Mouse (Mus musculus) intestine, embryonic 15.5 days (tissue): ENCODE data around the gene Pkd1l2. TPM values are rescaled to one million over a fixed set of nuclear protein-coding genes. Genes with fewer than 3 reads are reported as not detected.
A peak's percentile ranks its signal among the peaks of the same experiment; 100 is the strongest.

Experiments used
- ATAC-seq: fragments of 200-750 bp; cut with Nextera tagmentation; 2 replicates; pipeline ENCODE4 v1.8.0; 2017; ENCODE audit warnings: moderate TSS enrichment, moderate library complexity
- H3K27ac ChIP-seq: fragments of 300-500 bp; sonication (generic); 2 replicates; pipeline ENCODE4 v1.5.1; 2015; ENCODE audit warnings: mild to moderate bottlenecking, inconsistent platforms
- H3K27me3 ChIP-seq: fragments of 300-500 bp; sonication (generic); replicated peaks from 2 replicates; pipeline ENCODE4 v1.6.1; 2015; ENCODE audit warnings: inconsistent platforms
- H3K36me3 ChIP-seq: fragments of 300-500 bp; sonication (generic); 2 replicates; pipeline ENCODE4 v1.6.1; 2015; ENCODE audit warnings: inconsistent platforms
- H3K4me1 ChIP-seq: fragments of 300-500 bp; sonication (generic); replicated peaks from 2 replicates; pipeline ENCODE4 v1.6.1; 2015; ENCODE audit warnings: inconsistent platforms
- H3K4me2 ChIP-seq: fragments of 300-500 bp; sonication (generic); replicated peaks from 2 replicates; pipeline ENCODE4 v1.6.1; 2015; ENCODE audit warnings: mild to moderate bottlenecking, inconsistent platforms
- H3K4me3 ChIP-seq: fragments of 300-500 bp; sonication (generic); replicated peaks from 2 replicates; pipeline ENCODE4 v1.5.1; 2015; ENCODE audit warnings: inconsistent platforms
- H3K9ac ChIP-seq: fragments of 300-500 bp; sonication (generic); 2 replicates; pipeline ENCODE4 v1.6.1; 2015; ENCODE audit warnings: inconsistent platforms
- H3K9me3 ChIP-seq: fragments of 300-500 bp; sonication (generic); 2 replicates; pipeline ENCODE4 v1.6.1; 2016; ENCODE audit warnings: inconsistent platforms
- WGBS: fragments of 180-500 bp; shearing (Covaris S2); methylation state at CpG from one replicate; pipeline ENCODE4 v1.1.7; 2015; 5-methylcytosine and 5-hydroxymethylcytosine counted together
- polyA plus RNA-seq: library from polyadenylated mRNA; unstranded; fragments of >200 nt; fragmentation: Nextera tagmentation; extraction: Ambion mirVana; gene quantifications from 2 replicates; pipeline ENCODE4 v1.2.1, GENCODE M21; 2015

Gene Pkd1l2
- polyA plus RNA-seq, 1 experiment from 2014 or later = not detected

DNA sequence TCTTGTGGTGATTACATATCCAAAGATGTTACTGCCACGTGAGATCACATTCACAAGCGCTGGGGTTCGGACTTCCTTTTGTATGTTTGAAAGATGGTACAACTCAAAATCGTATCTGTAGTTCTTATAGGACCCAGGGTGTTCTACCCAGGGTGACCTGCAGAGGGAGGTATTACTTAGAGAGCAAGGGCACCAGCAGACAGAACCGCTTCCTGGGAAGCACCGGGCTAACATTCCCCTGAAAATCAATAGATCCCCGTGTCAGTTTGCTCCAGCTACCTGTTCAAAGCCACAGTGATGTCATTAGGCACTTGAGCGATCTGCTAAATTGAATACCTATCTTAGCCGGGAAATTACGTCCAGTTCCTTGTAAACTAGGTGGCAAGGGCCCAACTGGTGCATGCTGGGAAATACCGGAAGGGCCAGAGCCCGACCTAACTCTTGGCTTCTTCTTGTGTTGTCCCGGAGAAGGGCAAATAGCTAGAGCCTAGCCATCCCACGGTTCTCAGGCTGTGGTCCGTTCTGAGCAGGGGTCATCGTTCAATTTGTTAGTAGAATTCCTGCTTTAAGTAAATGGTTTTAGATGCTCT lies 27.6 kb upstream of the Pkd1l2 start:
- no peaks in the 10 kb centered on the region for H3K27me3 ChIP-seq
- WGBS = 48% methylated on average over 16 of the region's 16 CpGs
- H3K4me1 ChIP-seq = peaks cover 8% of the 10 kb centered on the region
- H3K4me3 ChIP-seq = no peak overlapping the region
- H3K9me3 ChIP-seq = no peaks in the 10 kb centered on the region
- H3K27ac ChIP-seq = no peak overlapping the region
- ATAC-seq = no peak
- no peaks in the 10 kb centered on the region for H3K36me3 ChIP-seq
- no peak overlapping the region for H3K4me2 ChIP-seq
- no peak overlapping the region for H3K9ac ChIP-seq

DNA sequence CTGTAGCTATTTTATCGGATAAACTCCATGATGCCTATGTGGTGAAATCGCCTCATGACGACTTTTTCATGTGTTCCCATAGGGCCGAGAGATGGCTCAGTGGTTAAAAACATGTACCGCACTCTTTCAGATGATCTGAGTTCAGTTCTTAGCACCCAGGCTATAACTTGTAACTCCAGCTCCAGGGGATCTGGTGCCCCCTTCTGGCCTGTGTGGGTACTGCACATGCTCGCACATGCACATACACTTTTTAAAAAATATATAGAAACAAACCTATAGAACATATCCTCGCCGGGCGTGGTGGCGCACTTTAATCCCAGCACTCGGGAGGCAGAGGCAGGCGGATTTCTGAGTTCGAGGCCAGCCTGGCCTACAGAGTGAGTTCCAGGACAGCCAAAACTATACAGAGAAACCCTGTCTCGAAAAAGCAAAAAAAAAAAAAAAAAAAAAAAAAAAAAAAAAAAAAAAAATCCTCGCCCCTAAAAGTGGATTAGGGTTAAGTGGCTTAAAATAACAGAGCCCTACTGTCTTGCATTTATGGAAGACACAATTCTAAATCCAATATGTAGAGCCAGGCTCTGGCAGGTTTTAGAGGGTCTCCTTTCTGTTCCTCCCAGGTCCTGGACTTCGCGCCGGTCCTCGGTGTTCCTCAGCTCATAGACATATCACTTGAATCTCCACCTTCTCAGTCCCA lies 26.9 kb upstream of the Pkd1l2 start:
- H3K4me2 ChIP-seq = no peak overlapping the region
- 94% methylated on average over 19 of the region's 19 CpGs for WGBS
- H3K9me3 ChIP-seq = no peaks in the 10 kb centered on the region
- H3K27ac ChIP-seq = no peak overlapping the region
- H3K27me3 ChIP-seq = no peaks in the 10 kb centered on the region
- ATAC-seq = no peak
- H3K9ac ChIP-seq = no peak overlapping the region
- peaks cover 4% of the 10 kb centered on the region for H3K4me1 ChIP-seq
- no peak overlapping the region for H3K4me3 ChIP-seq
- H3K36me3 ChIP-seq = no peaks in the 10 kb centered on the region

DNA sequence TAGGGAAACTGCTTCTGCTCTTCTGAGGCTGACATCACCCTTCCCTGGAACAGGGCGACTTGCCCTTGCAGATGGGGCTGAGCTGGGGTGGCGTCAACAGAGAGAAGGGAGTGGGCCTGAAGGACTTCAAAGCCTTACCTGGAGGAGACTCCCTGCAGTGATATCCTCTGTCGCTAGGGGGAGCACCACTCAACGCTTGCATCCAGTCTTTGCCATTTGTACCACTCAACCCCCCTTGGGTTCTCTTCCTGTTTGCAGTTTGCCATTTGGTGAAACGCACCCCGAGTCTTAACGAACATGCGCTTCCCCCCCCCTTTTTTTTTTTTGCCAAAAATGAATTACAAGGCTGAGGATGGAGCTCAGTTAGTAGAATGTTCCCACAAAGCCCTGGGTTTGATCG lies 25.3 kb upstream of the Pkd1l2 start:
- Histone ChIP-seq H3K36me3 (no peaks in the 10 kb centered on the region), H3K27me3 (no peaks in the 10 kb centered on the region), H3K27ac (no peak overlapping the region), H3K9ac (no peak overlapping the region), H3K9me3 (no peaks in the 10 kb centered on the region), H3K4me3 (no peak overlapping the region), H3K4me1 (peaks cover 4% of the 10 kb centered on the region), H3K4me2 (no peak overlapping the region)
- whole genome bisulfite sequencing = 15% methylated on average over 9 of the region's 9 CpGs
- ATAC-seq = 0 out of 2 replicates have a peak, but pooled peaks have one; percentile 14

DNA sequence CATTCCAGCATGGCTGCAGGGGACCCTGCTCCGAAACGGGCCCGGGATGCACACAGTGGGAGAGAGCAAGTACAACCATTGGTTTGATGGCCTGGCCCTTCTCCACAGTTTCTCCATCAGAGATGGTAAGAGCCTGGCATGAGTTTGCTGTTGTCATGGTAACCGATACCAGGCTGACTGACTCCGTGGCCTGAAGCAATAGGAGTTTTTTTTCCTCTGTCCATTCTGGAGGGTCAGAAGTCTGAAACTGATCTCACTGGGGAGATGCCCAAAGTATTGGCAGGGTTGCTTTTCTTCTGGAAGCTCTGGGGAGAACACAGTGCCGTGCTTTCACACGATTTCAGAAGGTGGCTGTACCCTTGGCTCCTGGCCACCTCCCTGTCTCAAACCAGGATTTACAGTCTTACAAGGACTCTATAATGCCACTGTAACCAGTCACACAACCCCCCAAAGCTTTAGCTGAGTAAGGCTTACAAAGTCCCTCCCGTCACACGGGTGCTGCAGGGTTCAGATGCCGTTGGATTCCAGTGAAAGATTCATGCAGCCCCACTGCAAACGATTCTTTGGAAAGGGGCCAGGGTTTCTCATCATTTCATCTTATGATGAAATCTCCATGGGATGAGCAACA lies 15.4 kb upstream of the Pkd1l2 start:
- H3K9ac ChIP-seq = no peak overlapping the region
- WGBS = 33% methylated on average over 11 of the region's 11 CpGs
- H3K4me2 ChIP-seq = peak overlapping the region; percentile 14; the same call in 1 of the 2 replicates
- ATAC-seq = peak; percentile 43; the same call in 1 of the 2 replicates
- peaks cover 18% of the 10 kb centered on the region; the same call in 1 of the 2 replicates for H3K4me1 ChIP-seq
- H3K27me3 ChIP-seq = no peaks in the 10 kb centered on the region
- no peaks in the 10 kb centered on the region for H3K36me3 ChIP-seq
- H3K27ac ChIP-seq = peak overlapping the region; percentile 36
- no peak overlapping the region for H3K4me3 ChIP-seq
- no peaks in the 10 kb centered on the region for H3K9me3 ChIP-seq

- Histone ChIP-seq H3K9me3 (no peaks in the 10 kb centered on the region), H3K4me3 (no peak overlapping the region), H3K27ac (peak overlapping the region; percentile 36; the same call in 1 of the 2 replicates), H3K36me3 (no peaks in the 10 kb centered on the region), H3K4me2 (peak overlapping the region; percentile 14; the same call in 1 of the 2 replicates), H3K27me3 (no peaks in the 10 kb centered on the region), H3K4me1 (peaks cover 18% of the 10 kb centered on the region; the same call in 1 of the 2 replicates), H3K9ac (no peak overlapping the region)
- 0 out of 2 replicates have a peak, but pooled peaks have one; percentile 24 for ATAC-seq
- 36% methylated on average over 10 of the region's 10 CpGs for WGBS
Observed at GRCm38 (mm10) chr8:117097051-117097563, 14.9 kb upstream of the Pkd1l2 start.

GRCm38 (mm10) chr8:117095647-117096046 lies 13.4 kb upstream of the Pkd1l2 start, which contains the start of gene Bco1:
TSS of gene Bco1 (plus strand) at chr8:117095854.
- Histone ChIP-seq H3K36me3 (no peaks in the 10 kb centered on the region), H3K9ac (no peak within 1 kb of the TSS), H3K27me3 (no peaks in the 10 kb centered on the region), H3K27ac (no peak within 1 kb of the TSS), H3K4me3 (no peak within 1 kb of the TSS), H3K4me1 (peaks cover 18% of the 10 kb centered on the region; the same call in 1 of the 2 replicates), H3K4me2 (0 out of 2 replicates have a peak within 1 kb of the TSS, but pooled peaks have one; percentile 25), H3K9me3 (no peaks in the 10 kb centered on the region)
- ATAC-seq = peak; percentile 48; the same call in 1 of the 2 replicates
- 42% methylated on average over 12 of the region's 12 CpGs for WGBS

DNA sequence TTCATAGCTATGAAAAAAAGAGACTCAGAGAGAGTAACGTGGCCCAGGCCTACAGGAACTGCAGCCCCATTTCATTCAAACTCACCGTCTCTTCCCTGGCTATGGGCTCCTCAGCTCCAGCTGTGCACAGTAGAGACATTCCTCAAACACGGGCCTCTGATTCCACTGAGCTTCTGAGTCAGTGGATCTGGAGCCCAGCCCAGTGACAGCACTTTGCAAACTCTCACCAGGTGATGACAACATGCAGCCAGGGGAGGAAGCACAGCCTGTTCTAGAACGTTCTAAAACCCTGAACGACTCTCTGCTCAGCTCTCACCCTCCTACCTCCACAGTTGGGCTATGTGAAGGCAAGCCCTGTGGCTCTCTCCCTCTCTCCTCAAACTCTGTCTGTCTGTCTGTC lies 11.8 kb upstream of the Pkd1l2 start:
- peak; percentile 34; the same call in 1 of the 2 replicates for ATAC-seq
- Histone ChIP-seq H3K4me2 (no peak overlapping the region), H3K9me3 (no peaks in the 10 kb centered on the region), H3K4me1 (peaks cover 18% of the 10 kb centered on the region; the same call in 1 of the 2 replicates), H3K27me3 (no peaks in the 10 kb centered on the region), H3K9ac (no peak overlapping the region), H3K4me3 (no peak overlapping the region), H3K36me3 (no peaks in the 10 kb centered on the region), H3K27ac (no peak overlapping the region)
- WGBS = 41% methylated on average over 5 of the region's 5 CpGs

DNA sequence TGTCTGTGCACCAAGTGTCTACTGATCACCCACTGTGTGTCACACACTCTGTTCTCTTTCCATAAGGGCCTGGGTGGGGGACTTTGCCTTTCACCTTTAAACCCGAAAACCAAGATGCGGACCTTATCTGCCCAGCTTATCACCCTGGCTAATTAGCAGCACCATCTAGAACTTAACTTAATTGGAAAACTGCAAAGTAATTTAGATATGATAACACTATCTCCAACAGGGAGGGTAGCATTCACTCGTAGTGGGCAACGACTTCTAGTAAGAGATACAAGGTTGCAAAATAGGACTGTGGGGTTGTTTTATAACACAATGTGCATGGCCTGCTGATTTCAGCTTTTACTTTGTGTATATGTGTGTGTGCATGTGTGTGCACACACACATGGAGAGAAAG lies 7.6 kb upstream of the Pkd1l2 start:
- no peak overlapping the region for H3K9ac ChIP-seq
- no peaks in the 10 kb centered on the region for H3K36me3 ChIP-seq
- 0 out of 2 replicates have a peak, but pooled peaks cover 4% of the 10 kb centered on the region for H3K4me1 ChIP-seq
- no peak for ATAC-seq
- no peaks in the 10 kb centered on the region for H3K9me3 ChIP-seq
- H3K4me2 ChIP-seq = no peak overlapping the region
- WGBS = 75% methylated on average over 4 of the region's 4 CpGs
- no peaks in the 10 kb centered on the region for H3K27me3 ChIP-seq
- no peak overlapping the region for H3K4me3 ChIP-seq
- no peak overlapping the region for H3K27ac ChIP-seq

- Histone ChIP-seq H3K4me1 (0 out of 2 replicates have a peak, but pooled peaks cover 4% of the 10 kb centered on the region), H3K9ac (no peak overlapping the region)
Observed at GRCm38 (mm10) chr8:117087036-117087435, 4.8 kb upstream of the Pkd1l2 start.

DNA sequence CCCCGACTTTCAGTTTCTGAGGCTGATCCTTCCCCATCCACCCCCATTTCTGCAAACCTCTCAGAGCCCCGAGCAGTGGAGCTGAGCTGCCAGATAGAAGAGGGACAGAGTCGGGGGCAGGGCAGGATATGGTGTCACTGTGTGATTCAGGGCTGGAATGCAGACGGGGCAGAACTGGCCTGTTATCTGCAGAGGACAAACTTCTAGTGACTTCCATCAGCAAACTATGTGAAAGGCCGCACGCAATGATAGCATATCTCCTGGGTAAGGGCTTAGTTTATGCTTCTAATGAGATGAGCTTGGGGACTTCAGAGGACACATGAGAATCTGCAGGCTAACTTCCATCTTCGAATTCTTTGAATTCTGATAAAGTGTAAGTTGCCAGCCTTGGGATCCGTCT lies 3.3 kb upstream of the Pkd1l2 start:
- Histone ChIP-seq H3K27me3 (no peaks in the 10 kb centered on the region), H3K9me3 (no peaks in the 10 kb centered on the region), H3K9ac (no peak overlapping the region), H3K4me3 (no peak overlapping the region), H3K4me2 (no peak overlapping the region), H3K36me3 (no peaks in the 10 kb centered on the region), H3K4me1 (0 out of 2 replicates have a peak, but pooled peaks cover 4% of the 10 kb centered on the region), H3K27ac (no peak overlapping the region)
- peak; percentile 70; the same call in 1 of the 2 replicates for ATAC-seq
- 37% methylated on average over 8 of the region's 8 CpGs for WGBS

More at GRCm38 (mm10) chr8:117087036-117087435, 4.8 kb upstream of the Pkd1l2 start:
- H3K4me2 ChIP-seq = no peak overlapping the region
- no peak overlapping the region for H3K27ac ChIP-seq
- H3K27me3 ChIP-seq = no peaks in the 10 kb centered on the region
- no peak overlapping the region for H3K4me3 ChIP-seq
- H3K9me3 ChIP-seq = no peaks in the 10 kb centered on the region
- H3K36me3 ChIP-seq = no peaks in the 10 kb centered on the region
- no peak for ATAC-seq

GRCm38 (mm10) chr8:117082947-117083559 lies 804 bp upstream of the Pkd1l2 start:
- no peak overlapping the region for H3K4me2 ChIP-seq
- no peak overlapping the region for H3K9ac ChIP-seq
- no peak for ATAC-seq
- H3K9me3 ChIP-seq = no peaks in the 10 kb centered on the region
- H3K27me3 ChIP-seq = no peaks in the 10 kb centered on the region
- no peaks in the 10 kb centered on the region for H3K36me3 ChIP-seq
- WGBS = 43% methylated on average over 9 of the region's 9 CpGs
- no peak overlapping the region for H3K27ac ChIP-seq
- H3K4me1 ChIP-seq = 0 out of 2 replicates have a peak, but pooled peaks cover 4% of the 10 kb centered on the region
- no peak overlapping the region for H3K4me3 ChIP-seq

DNA sequence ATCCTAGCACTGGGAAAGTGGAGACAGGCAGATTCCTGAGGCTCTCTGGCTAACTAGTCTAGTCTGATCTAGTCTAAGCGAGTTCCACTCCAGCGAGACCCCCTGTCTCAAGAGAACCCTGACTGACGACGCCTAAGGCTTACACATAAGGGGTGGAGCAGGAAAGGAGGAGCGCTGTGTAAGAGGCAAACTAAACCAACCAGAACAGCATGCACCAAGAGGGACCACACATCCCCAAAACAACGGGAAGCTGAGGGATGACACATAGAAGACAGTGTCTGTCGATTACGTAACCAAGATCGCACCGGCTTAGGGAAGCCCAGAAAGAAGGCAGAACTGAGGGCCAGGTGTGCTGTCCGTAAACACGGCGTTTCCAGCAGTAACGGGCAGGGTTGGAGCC lies 2.6 kb downstream of the Pkd1l2 start:
- H3K4me1 ChIP-seq = no peaks in the 10 kb centered on the region
- H3K27me3 ChIP-seq = no peaks in the 10 kb centered on the region
- no peaks in the 10 kb centered on the region for H3K9me3 ChIP-seq
- no peak overlapping the region for H3K9ac ChIP-seq
- no peak overlapping the region for H3K4me3 ChIP-seq
- 83% methylated on average over 14 of the region's 14 CpGs for WGBS
- no peak overlapping the region for H3K4me2 ChIP-seq
- no peaks in the 10 kb centered on the region for H3K36me3 ChIP-seq
- no peak for ATAC-seq
- H3K27ac ChIP-seq = no peak overlapping the region
